Mouse (Mus musculus): ENCODE results near the gene Olfr183.
"Not testable (repeated sequence)": the region's sequence is repeated elsewhere in the genome, so short reads cannot be mapped to it uniquely, and the experiment has no call there.

The Olfr183 gene

GRCm38 (mm10) chr16:58995057-58995456 lies at the start of gene Olfr183:
Gene Olfr183 (plus strand): TSS chr16:58995357.
- DNase-seq, result no peak

DNA sequence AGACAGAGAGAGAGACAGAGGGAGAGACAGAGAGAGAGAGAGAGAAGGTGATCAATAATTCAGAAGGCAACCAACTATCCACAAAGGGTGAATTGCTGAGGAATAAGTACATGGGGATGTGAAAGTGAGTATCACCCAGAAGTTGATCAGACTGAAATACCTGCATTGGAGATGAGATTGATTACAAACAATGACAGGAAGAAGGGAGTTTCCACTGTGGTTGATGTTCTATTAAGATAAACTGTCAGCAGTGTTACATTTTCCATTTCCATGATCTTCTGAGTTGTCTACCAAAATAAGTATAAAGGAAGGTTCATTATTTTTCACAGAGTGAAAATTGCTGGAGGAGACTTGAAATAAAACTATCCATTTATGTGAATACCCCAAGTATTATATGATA lies 12.0 kb downstream of the Olfr183 start:
- no peak for DNase-seq

DNA sequence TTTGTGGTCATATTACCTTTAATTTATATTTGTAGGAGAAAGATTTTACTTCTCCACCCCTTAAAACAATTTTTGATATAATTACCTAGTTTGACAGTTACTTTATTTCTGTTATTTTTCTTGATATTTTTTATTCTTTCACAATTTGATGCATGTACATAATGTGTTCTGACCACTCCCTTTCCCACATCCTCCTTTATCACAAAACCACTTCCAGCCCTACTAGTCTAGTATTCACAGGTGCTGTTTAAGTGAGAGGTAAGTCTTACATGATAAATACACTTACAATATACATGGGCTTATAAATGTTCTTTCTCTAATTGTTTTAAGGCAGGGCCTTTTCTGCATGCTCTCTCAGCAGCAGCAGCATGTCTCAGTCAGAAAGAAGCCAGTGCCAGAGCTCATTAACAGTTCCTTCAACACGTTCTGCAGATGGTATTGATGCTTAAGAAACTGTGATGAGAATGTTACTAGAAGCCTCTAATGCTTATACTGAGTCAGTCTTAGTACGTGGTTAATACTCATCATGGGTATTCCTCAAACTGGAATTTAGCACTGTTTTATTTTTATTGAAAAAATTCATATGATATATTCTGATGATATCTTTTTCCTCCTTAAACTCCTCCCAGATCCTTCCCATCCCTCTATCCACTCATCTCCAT lies 18.3 kb downstream of the Olfr183 start:
- no peak for DNase-seq

DNA sequence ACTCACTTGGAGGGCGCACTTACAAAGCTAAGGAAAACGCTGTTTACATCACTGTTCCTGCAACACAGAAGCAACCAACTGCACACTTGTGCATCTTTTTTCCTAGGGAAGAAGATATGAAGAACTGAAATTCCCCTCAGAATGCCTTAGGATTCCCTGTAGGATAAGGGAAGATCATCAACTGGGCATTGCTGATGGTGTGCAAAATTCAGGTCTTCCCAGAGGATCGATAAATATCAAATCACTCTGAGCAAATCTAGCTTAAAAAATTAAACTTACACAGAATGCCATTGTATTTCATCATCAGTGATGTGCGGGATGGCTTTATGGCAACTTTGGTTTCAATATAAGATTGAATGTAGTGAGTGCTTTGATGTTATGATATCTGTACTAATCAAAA lies 35.0 kb downstream of the Olfr183 start, which contains the start of gene Olfr186:
TSS of gene Olfr186 (minus strand) at position 101 of the 400 bp plus-strand sequence.
- DNase-seq, result no peak

DNA sequence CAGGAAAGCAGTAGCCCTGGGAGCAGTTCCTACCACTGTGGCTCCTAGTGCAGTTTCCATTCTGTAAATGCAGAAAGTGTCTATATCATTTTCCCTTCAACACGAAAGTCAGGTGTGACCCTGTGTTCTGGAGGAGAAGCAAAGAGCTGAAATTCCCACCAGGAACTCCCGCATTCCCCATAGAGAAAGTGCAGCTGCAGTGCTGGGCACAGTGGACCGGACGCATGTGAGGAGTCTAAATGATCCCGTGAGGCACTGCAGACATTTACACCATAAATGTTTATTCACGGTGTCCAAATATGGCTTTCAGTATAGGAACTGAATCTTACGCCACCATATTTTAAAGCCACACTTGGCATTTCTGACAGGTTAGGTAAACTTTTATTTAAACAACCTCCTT lies 44.6 kb downstream of the Olfr183 start, which contains the start of gene Olfr187:
TSS of gene Olfr187 (minus strand) at position 58 of the 400 bp plus-strand sequence.
- DNase-seq, result no peak

- DNase-seq, result no peak
These were observed 50.7 kb downstream of the Olfr183 start for GRCm38 (mm10) chr16:59045835-59046234.

- DNase-seq, result no peak
These were observed 52.4 kb downstream of the Olfr183 start for GRCm38 (mm10) chr16:59047579-59047978.

GRCm38 (mm10) chr16:59048860-59049259 lies 53.7 kb downstream of the Olfr183 start:
- DNase-seq, result no peak

DNA sequence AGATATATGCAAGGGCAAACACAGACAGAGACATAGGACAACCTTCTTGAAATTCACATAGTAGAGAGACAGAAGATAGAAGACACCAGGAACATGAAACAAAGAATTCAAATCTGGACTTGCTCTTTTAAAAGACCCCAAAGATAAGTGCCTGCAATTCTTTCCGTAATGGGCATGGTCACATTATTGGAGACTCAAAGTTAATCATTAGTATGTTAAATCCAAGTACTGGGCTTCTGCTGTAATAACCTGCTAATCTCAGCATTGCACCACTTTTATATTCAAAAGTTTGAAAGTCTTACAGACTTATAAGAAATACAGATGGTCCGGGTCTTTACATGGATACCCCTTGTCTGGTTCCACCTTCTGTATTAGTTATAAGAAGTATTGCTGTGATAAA lies 54.1 kb downstream of the Olfr183 start:
- not testable (repeated sequence) for DNase-seq

Data from cerebellum, adult 9-11 months (tissue).